Mouse (Mus musculus): Measurements from ENCODE around the gene Fastkd5.
"Not testable (repeated sequence)": the region's sequence is repeated elsewhere in the genome, so short reads cannot be mapped to it uniquely, and the experiment has no call there.

Gene Fastkd5

GRCm38 (mm10) chr2:130629839-130630203, at the start of gene Fastkd5, which contains the start of gene Ubox5:
Gene Fastkd5 (minus strand): TSS chr2:130630027.
Gene Ubox5 (minus strand): TSS chr2:130630038.
- peak; percentile 95 to 96 for DNase-seq

GRCm38 (mm10) chr2:130679154-130679553, 49.3 kb upstream of the Fastkd5 start:
- no peak for DNase-seq

- DNase-seq = no peak
Observed at GRCm38 (mm10) chr2:130677211-130677610, 47.4 kb upstream of the Fastkd5 start.

GRCm38 (mm10) chr2:130667559-130667958, 37.7 kb upstream of the Fastkd5 start, which contains the start of gene Itpa:
Gene Itpa (plus strand): TSS chr2:130667610.
- peak; percentile 90 to 92 for DNase-seq

- peak; percentile 95 to 96 for DNase-seq
Observed at GRCm38 (mm10) chr2:130664102-130664701, 34.4 kb upstream of the Fastkd5 start, which contains the start of gene Ddrgk1. Gene Ddrgk1 (minus strand): TSS chr2:130664659.

- DNase-seq = no peak
Observed at GRCm38 (mm10) chr2:130663342-130663741, 33.5 kb upstream of the Fastkd5 start.

- no peak for DNase-seq
Observed at GRCm38 (mm10) chr2:130658530-130658929, 28.7 kb upstream of the Fastkd5 start.

GRCm38 (mm10) chr2:130657541-130657940, 27.7 kb upstream of the Fastkd5 start:
- no peak for DNase-seq

- no peak for DNase-seq
Observed at GRCm38 (mm10) chr2:130656536-130656935, 26.7 kb upstream of the Fastkd5 start.

GRCm38 (mm10) chr2:130655660-130656339, 26.0 kb upstream of the Fastkd5 start:
- no peak for DNase-seq

- no peak for DNase-seq
Observed at GRCm38 (mm10) chr2:130653760-130654159, 23.9 kb upstream of the Fastkd5 start.

GRCm38 (mm10) chr2:130653303-130653702, 23.5 kb upstream of the Fastkd5 start:
- no peak for DNase-seq

- DNase-seq = not testable (repeated sequence)
Observed at GRCm38 (mm10) chr2:130649028-130649427, 19.2 kb upstream of the Fastkd5 start.

- DNase-seq = no peak
Observed at GRCm38 (mm10) chr2:130645198-130645597, 15.4 kb upstream of the Fastkd5 start.

- DNase-seq = peak; percentile 96 to 99
Observed at GRCm38 (mm10) chr2:130642684-130643369, 13.0 kb upstream of the Fastkd5 start, which contains the start of gene Lzts3. Gene Lzts3 (minus strand): TSS chr2:130642803.

- no peak for DNase-seq
Observed at GRCm38 (mm10) chr2:130642197-130642660, 12.4 kb upstream of the Fastkd5 start.

GRCm38 (mm10) chr2:130641351-130642025, 11.7 kb upstream of the Fastkd5 start:
- peak in 1 of 2 experiments; percentile 21 for DNase-seq

- peak in 1 of 2 experiments; percentile 37 for DNase-seq
Observed at GRCm38 (mm10) chr2:130639276-130639675, 9.4 kb upstream of the Fastkd5 start.

GRCm38 (mm10) chr2:130638101-130638611, 8.3 kb upstream of the Fastkd5 start:
- DNase-seq = peak in 1 of 2 experiments; percentile 37

GRCm38 (mm10) chr2:130635847-130636246, 6.0 kb upstream of the Fastkd5 start:
- peak; percentile 40 to 51 for DNase-seq

GRCm38 (mm10) chr2:130634739-130635411, 5.0 kb upstream of the Fastkd5 start:
- DNase-seq = peak; percentile 67 to 73

Measured in cerebellum, postnatal 25 days (tissue).